Mouse (Mus musculus) embryonic facial prominence, embryonic 14.5 days (tissue): ENCODE results near the gene Fam104a. TPM values are rescaled to one million over a fixed set of nuclear protein-coding genes. Genes with fewer than 3 reads are reported as not detected.

Experiments
- ATAC-seq: fragments of 200-750 bp; cut with Nextera tagmentation; 2 replicates; pipeline ENCODE4 v1.8.0; 2017; ENCODE audit warnings: low read depth, moderate number of reproducible peaks, moderate TSS enrichment
- DNase-seq: peaks from one replicate; pipeline ENCODE4 v3.0.0-alpha.2; 2015; ENCODE audit warnings: low spot score
- H3K27ac ChIP-seq: fragments of 300-500 bp; sonication (generic); replicated peaks from 2 replicates; pipeline ENCODE4 v1.5.1; 2014; ENCODE audit warnings: low read depth, mild to moderate bottlenecking, low read length, moderate library complexity
- H3K27me3 ChIP-seq: fragments of 300-500 bp; sonication (generic); replicated peaks from 2 replicates; pipeline ENCODE4 v1.6.1; 2014; ENCODE audit warnings: low read length; ENCODE audit not compliant: control insufficient read depth, insufficient read depth
- H3K36me3 ChIP-seq: fragments of 300-500 bp; sonication (generic); 2 replicates; pipeline ENCODE4 v1.6.1; 2014; ENCODE audit warnings: low read length, mixed read lengths; ENCODE audit not compliant: control insufficient read depth, insufficient read depth
- H3K4me1 ChIP-seq: fragments of 300-500 bp; sonication (generic); 2 replicates; pipeline ENCODE4 v1.6.1; 2014; ENCODE audit warnings: antibody characterized with exemption, low read length; ENCODE audit not compliant: control insufficient read depth, insufficient read depth
- H3K4me2 ChIP-seq: fragments of 300-500 bp; sonication (generic); 2 replicates; pipeline ENCODE4 v1.6.1; 2014; ENCODE audit warnings: low read depth, mild to moderate bottlenecking, low read length, moderate library complexity, mixed read lengths
- H3K4me3 ChIP-seq: fragments of 300-500 bp; sonication (generic); 2 replicates; pipeline ENCODE4 v1.5.1; 2014; ENCODE audit warnings: low read depth, mild to moderate bottlenecking, low read length
- H3K9ac ChIP-seq: fragments of 300-500 bp; sonication (generic); 2 replicates; pipeline ENCODE4 v1.6.1; 2014; ENCODE audit warnings: low read depth, mild to moderate bottlenecking, low read length, moderate library complexity, mixed read lengths
- H3K9me3 ChIP-seq: fragments of 300-500 bp; sonication (generic); 2 replicates; pipeline ENCODE4 v1.6.1; 2016; ENCODE audit warnings: low read length; ENCODE audit not compliant: control insufficient read depth
- WGBS: fragments of 180-500 bp; shearing (Covaris S2); extraction: QIAGEN DNeasy Blood & Tissue Kit; methylation state at CpG from one replicate; pipeline ENCODE4 v1.1.7; 2014; 5-methylcytosine and 5-hydroxymethylcytosine counted together
- polyA plus RNA-seq: library from polyadenylated mRNA; unstranded; fragments of >200 nt; fragmentation: Nextera tagmentation; extraction: Ambion mirVana; gene quantifications from 2 replicates; pipeline ENCODE4 v1.2.1, GENCODE M21; 2014

Gene Fam104a
- polyA plus RNA-seq, 1 experiment from 2014 or later: 48.6 TPM

GRCm38 (mm10) chr11:113725235-113726048 lies 41.5 kb upstream of the Fam104a start:
- Histone ChIP-seq H3K4me2 (no peak overlapping the region), H3K27me3 (no peaks in the 10 kb centered on the region), H3K9me3 (no peaks in the 10 kb centered on the region), H3K36me3 (peaks cover 47% of the 10 kb centered on the region), H3K4me1 (peaks cover 33% of the 10 kb centered on the region), H3K9ac (no peak overlapping the region), H3K4me3 (no peak overlapping the region), H3K27ac (peak overlapping the region; percentile 46)
- 82% methylated on average over 3 of the region's 4 CpGs for WGBS
- ATAC-seq: peak; percentile 26
- peak; percentile 64 for DNase-seq

GRCm38 (mm10) chr11:113722405-113723090 lies 38.6 kb upstream of the Fam104a start:
- WGBS: 63% methylated on average over 14 of the region's 14 CpGs
- H3K36me3 ChIP-seq: peaks cover 28% of the 10 kb centered on the region
- 0 out of 2 replicates have a peak overlapping the region, but pooled peaks have one; percentile 22 for H3K27ac ChIP-seq
- no peak for ATAC-seq
- no peaks in the 10 kb centered on the region for H3K27me3 ChIP-seq
- no peak for DNase-seq
- H3K4me1 ChIP-seq: peaks cover 10% of the 10 kb centered on the region
- no peaks in the 10 kb centered on the region for H3K9me3 ChIP-seq
- no peak overlapping the region for H3K9ac ChIP-seq
- H3K4me2 ChIP-seq: no peak overlapping the region
- H3K4me3 ChIP-seq: no peak overlapping the region

- Histone ChIP-seq H3K36me3 (no peaks in the 10 kb centered on the region), H3K27ac (no peak overlapping the region), H3K4me3 (no peak overlapping the region), H3K9ac (no peak overlapping the region), H3K4me1 (no peaks in the 10 kb centered on the region), H3K9me3 (no peaks in the 10 kb centered on the region), H3K27me3 (no peaks in the 10 kb centered on the region), H3K4me2 (no peak overlapping the region)
- WGBS: 56% methylated on average over 16 of the region's 16 CpGs
- ATAC-seq: no peak
- DNase-seq: no peak
These were observed 33.9 kb upstream of the Fam104a start for GRCm38 (mm10) chr11:113717767-113718424.

- H3K4me2 ChIP-seq: no peak overlapping the region
- ATAC-seq (no peak), DNase-seq (no peak)
- WGBS: 92% methylated on average over 2 of the region's 2 CpGs
- H3K36me3 ChIP-seq: no peaks in the 10 kb centered on the region
- no peak overlapping the region for H3K9ac ChIP-seq
- no peak overlapping the region for H3K4me3 ChIP-seq
- H3K27ac ChIP-seq: no peak overlapping the region
- no peaks in the 10 kb centered on the region for H3K27me3 ChIP-seq
- H3K9me3 ChIP-seq: no peaks in the 10 kb centered on the region
- no peaks in the 10 kb centered on the region for H3K4me1 ChIP-seq
These were observed 32.2 kb upstream of the Fam104a start for GRCm38 (mm10) chr11:113716132-113716531.

- Histone ChIP-seq H3K9me3 (no peaks in the 10 kb centered on the region), H3K9ac (no peak overlapping the region), H3K4me1 (peaks cover 7% of the 10 kb centered on the region), H3K27me3 (no peaks in the 10 kb centered on the region), H3K4me3 (no peak overlapping the region), H3K27ac (no peak overlapping the region), H3K4me2 (no peak overlapping the region), H3K36me3 (no peaks in the 10 kb centered on the region)
- ATAC-seq (no peak), DNase-seq (no peak)
- WGBS: 64% methylated on average over 7 of the region's 7 CpGs
These were observed 31.2 kb upstream of the Fam104a start for GRCm38 (mm10) chr11:113715078-113715674.

GRCm38 (mm10) chr11:113711061-113711460 lies 27.1 kb upstream of the Fam104a start:
- H3K4me2 ChIP-seq: no peak overlapping the region
- no peaks in the 10 kb centered on the region for H3K27me3 ChIP-seq
- WGBS: 73% methylated on average over 1 of the region's 1 CpGs
- H3K9me3 ChIP-seq: no peaks in the 10 kb centered on the region
- no peak for ATAC-seq
- H3K4me3 ChIP-seq: no peak overlapping the region
- no peak for DNase-seq
- H3K9ac ChIP-seq: no peak overlapping the region
- no peak overlapping the region; the same call in 1 of the 2 replicates for H3K27ac ChIP-seq
- no peaks in the 10 kb centered on the region for H3K36me3 ChIP-seq
- peaks cover 19% of the 10 kb centered on the region for H3K4me1 ChIP-seq

GRCm38 (mm10) chr11:113710257-113710777 lies 26.4 kb upstream of the Fam104a start:
- peak; percentile 30; the same call in 1 of the 2 replicates for ATAC-seq
- no peaks in the 10 kb centered on the region for H3K9me3 ChIP-seq
- H3K27me3 ChIP-seq: no peaks in the 10 kb centered on the region
- no peak overlapping the region for H3K4me2 ChIP-seq
- H3K27ac ChIP-seq: peak overlapping the region; percentile 64
- peak overlapping the region; percentile 30; the same call in 1 of the 2 replicates for H3K9ac ChIP-seq
- peak; percentile 85 for DNase-seq
- peaks cover 19% of the 10 kb centered on the region for H3K4me1 ChIP-seq
- 3% methylated on average over 10 of the region's 10 CpGs for WGBS
- no peaks in the 10 kb centered on the region for H3K36me3 ChIP-seq
- no peak overlapping the region for H3K4me3 ChIP-seq

- Histone ChIP-seq H3K27ac (peak within 1 kb of the TSS; percentile 64), H3K36me3 (no peaks in the 10 kb centered on the region), H3K9ac (peak within 1 kb of the TSS; percentile 30; the same call in 1 of the 2 replicates), H3K9me3 (no peaks in the 10 kb centered on the region), H3K27me3 (no peaks in the 10 kb centered on the region), H3K4me2 (peak within 1 kb of the TSS; percentile 3; the same call in 1 of the 2 replicates), H3K4me1 (peaks cover 19% of the 10 kb centered on the region), H3K4me3 (no peak within 1 kb of the TSS)
- ATAC-seq (peak; percentile 45; the same call in 1 of the 2 replicates), DNase-seq (peak; percentile 69)
- WGBS: 4% methylated on average over 11 of the region's 11 CpGs
These were observed 25.8 kb upstream of the Fam104a start, which contains the start of gene Cpsf4l for GRCm38 (mm10) chr11:113709731-113710256. Cpsf4l (minus strand) TSS chr11:113710017.
